Mouse (Mus musculus) gonadal fat pad, adult 2 months (tissue): ENCODE data around the gene Cops7b. TPM values are rescaled to one million over a fixed set of nuclear protein-coding genes. Genes with fewer than 3 reads are reported as not detected.
"Not testable (repeated sequence)": the region's sequence is repeated elsewhere in the genome, so short reads cannot be mapped to it uniquely, and the experiment has no call there.

Source experiments
- DNase-seq: peaks from one replicate; pipeline ENCODE4 v3.0.0-alpha.2; 2012; ENCODE audit warnings: low read depth
- polyA plus RNA-seq: library from polyadenylated mRNA; depleted of rRNA; stranded (reverse); fragments of >200 nt; gene quantifications from 2 replicates; pipeline ENCODE4 v1.2.3, GENCODE M21; 2012; rRNA removed

Cops7b gene
- polyA plus RNA-seq, result 28.3 and 31.2 TPM in 2 replicates

DNA sequence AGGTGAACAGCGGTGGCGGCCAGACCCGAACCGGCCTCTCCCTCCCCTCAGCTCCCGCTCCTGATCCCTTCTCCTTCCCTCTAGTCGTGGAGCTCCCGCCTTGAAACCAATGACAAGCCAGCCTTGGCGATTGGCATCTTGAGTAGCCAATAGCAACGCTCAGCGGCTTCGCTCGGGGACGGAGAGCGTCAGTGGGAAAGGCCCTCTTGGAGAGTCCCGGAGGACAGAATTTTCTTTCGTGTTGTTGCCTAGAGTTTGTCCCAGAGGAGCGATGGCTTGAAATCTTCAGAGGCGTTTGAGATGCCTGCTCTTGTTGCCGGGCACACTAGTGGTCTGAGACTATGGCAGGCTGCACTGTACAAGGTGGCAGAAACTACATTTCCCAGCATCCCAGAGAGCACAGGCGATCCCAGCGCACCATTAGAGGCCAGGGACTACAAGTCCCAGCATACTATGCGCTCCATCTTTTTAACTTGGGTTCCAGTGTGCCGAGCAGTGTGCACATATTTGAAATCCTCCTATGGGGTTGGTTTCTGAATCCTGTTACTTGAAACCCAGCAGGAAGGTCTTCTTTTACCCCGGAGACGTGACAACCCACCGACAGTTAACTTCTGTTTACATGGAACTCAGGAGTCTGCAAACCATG lies at the start of gene Cops7b, which contains the start of gene Pde6d:
Gene Cops7b (plus strand): TSS at position 454 of the 646 bp plus-strand sequence.
Gene Pde6d (minus strand): TSS at position 179 of the 646 bp plus-strand sequence.
- peak; percentile 89 for DNase-seq

DNA sequence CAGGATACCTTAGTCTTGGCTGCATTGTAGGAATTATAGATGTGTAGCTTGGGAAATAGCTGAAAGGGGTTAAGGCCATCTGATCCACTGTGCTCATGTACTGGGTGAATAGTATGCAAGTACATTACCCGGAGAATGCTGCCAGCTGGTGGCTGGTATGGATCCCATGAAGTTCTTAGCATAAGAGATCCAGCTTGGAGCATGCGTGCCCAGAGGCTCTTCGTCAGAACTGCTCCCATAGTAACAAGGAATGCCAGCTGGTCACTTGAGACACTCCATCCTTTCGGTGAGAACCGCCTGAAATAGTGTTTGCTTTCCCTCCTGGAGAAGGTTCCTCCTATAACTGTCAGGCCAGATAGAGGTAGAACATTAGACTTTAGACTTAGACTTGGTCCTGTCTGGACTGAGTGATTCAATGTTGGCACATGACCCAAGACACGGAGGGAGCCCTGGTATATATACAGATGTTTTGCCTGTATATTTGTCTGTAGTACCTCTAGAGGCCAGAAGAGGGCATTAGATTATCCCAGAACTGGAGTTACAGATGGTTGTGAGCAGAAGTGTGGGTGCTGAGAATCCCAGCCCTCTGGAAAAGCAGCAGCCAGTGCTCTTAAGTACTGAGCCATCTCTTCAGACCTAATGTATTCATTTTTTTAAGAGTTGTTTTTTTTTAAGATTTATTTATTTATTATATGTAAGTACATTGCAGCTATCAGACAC lies 49.1 kb upstream of the Cops7b start:
- DNase-seq, result no peak

DNA sequence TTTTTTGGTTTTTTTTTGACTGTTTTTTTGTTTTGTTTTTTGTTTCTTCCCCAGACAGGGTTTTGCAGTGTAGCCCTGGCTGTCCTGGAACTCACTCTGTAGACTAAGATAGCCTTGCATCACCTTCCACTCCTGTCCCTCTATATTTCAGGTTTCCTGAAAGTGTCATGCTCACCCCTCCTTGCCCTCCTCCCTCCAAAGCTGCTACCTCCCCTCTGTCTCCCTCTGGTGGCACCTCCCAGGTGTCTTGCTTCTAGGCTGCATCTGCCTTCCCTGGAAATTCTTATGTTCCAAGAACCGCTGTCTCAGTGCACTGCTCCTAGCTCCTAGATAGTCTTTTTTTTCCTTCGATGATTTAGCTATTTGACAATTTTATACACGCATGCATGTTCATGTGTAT lies 44.3 kb upstream of the Cops7b start:
- DNase-seq, result no peak

DNA sequence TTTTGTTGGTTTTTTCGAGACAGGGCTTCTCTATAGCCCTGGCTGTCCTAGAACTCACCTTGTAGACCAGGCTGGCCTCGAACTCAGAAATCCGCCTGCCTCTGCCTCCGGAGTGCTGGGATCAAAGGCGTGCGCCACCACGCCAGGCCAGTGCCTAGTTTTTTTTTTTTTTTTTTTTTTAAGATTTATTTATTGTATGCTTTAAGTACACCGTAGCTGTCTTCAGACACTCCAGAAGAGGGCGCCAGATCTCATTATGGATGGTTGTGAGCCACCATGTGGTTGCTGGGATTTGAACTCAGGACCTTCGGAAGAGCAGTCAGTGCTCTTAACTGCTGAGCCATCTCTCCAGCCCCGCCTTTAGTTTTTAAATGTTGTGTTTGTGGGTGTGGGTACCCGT lies 43.1 kb upstream of the Cops7b start:
- DNase-seq, result not testable (repeated sequence)

GRCm38 (mm10) chr1:86542584-86542983 lies 40.1 kb upstream of the Cops7b start:
- DNase-seq, result no peak

- no peak for DNase-seq
Measured at GRCm38 (mm10) chr1:86546797-86547196, 35.9 kb upstream of the Cops7b start.

DNA sequence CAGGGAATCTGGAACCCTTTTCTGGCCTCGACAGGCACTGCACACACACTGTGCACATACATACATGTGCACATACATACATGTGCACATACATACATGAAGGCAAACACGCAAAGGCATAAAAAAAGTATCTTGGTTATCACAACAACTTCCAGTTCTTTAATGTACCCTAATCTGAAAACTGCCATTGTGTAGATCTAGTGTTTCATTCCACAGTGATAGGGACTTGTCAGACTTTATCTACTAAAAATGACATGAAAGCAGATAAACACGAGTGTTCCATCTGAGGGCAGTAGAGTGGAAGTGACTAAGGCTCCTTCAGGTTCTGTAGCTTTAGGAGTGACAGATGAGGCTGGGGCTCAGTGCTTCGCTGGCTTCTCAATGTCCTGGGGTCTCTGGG lies 31.4 kb upstream of the Cops7b start:
- no peak for DNase-seq

DNA sequence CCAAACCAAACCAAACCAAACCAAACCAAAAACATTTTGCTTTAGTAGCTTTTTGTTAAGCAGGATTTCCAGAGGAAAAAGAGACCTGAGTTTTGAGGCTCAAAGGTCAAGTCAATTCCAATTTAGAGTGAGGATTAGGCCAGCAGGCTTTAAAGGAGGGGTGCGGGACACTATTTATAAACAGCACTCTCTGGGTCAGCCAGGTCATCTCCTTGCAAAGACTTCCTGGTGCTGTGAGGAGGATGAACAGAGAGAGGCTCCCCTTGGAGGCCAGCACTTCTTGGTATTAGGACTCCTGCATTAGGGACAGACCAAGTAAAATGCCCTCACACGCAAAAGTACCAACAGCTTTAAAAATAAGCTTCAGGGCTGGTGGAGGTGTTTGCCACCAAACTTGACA lies 30.8 kb upstream of the Cops7b start:
- DNase-seq, result no peak

DNA sequence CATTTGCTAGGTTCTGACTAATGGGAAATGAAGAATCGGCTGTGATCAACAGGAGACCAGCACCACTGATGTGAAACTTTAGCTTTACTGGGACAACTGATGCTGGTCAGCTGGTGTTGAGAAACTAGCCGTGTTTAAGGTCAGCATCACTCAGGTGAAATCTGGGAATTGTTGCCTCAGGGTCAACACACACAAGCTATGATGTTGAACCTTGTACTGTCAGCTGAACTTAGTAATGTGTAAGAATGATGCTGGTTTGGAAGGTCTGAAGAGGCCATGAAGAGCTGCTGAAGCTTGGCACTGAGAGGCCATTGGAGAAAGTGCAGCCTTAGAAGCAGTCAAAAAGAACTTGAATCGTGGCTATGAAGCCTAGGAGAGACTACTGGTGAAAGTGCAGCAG lies 27.0 kb upstream of the Cops7b start:
- DNase-seq, result no peak

- no peak for DNase-seq
Measured at GRCm38 (mm10) chr1:86557872-86558271, 24.8 kb upstream of the Cops7b start.

DNA sequence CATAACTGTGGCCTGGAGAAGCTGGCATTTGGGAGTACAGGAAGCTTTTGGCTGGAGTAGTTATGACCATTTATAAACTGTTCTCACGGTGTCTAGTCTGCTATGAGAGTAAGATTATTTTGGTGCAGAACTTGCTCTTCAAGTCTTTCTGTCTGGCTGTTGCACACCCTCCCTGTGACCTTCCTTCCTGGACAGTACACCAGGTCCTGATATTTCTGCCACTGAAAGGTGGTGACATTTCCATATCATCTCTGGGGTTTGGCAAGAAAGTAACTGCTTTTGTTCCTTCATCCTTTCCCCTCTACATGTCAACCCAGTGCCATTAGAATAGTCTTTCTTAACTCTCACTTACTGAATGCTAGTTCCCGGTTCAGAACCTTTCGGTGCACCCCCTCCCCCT lies 23.5 kb upstream of the Cops7b start:
- no peak for DNase-seq

DNA sequence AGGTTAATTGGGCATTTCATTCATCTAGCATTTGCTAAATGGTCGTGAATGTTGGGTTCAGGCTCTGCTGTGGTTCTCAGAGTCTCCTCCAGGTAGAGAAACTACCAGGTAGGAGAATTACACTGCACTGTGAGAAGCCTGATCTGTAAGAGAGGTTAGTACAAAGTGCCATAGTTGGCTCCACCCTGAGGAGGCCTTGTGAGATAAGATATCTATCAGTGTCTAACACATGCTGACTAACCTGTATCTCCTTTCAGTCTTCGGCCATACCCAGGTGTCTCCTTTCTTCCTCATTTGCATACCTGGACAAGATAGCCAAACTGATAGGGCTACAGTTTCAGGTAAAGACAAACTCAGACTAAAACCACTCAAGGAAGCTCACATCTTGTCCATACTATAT lies 20.0 kb upstream of the Cops7b start:
- no peak for DNase-seq

GRCm38 (mm10) chr1:86568409-86568808 lies 14.3 kb upstream of the Cops7b start:
- no peak for DNase-seq

DNA sequence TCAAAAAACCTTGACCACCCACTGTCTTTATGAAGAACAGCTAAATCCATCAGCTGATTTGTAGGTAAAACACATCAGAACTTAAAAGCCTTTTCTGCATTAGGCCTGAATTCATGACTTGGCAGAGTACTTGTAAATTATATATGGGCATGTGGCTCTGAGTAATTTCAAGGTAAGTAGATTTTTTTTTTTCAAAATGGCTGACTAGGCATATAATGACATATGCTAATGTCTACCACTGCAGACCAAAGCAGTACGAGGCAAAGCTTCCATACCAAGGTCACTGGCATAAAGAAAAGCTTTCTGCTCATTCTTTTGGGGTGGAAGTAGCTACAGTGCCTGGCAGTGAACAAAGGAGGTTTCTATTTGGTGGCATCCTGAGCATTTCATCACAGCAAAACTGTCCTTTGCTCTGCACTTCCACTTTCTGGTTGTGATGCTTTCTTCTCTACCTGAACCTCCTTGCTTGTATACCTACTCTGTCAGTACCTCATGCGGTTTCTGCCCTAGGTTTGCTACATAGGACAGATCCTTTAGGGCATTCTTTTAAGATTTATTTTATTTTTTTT lies 13.3 kb upstream of the Cops7b start:
- DNase-seq, result no peak

DNA sequence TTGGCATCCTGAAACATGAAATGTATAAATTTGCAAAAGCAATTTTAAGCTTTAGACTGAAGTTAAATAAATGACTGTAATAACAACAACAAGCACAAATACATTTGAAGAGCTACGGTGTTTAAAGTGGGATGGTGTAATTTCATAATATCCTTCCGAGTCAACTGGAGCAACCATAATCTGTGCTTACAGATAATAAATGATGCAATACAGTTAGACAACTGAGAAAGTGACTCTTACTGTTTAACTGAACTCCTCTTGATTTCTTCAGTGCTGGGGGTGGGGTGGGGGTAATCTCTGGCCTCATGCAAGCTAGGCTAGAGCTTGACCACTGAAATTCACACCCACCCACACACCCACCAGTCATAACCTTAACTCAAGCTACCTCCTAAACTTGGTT lies 11.3 kb upstream of the Cops7b start:
- no peak for DNase-seq

DNA sequence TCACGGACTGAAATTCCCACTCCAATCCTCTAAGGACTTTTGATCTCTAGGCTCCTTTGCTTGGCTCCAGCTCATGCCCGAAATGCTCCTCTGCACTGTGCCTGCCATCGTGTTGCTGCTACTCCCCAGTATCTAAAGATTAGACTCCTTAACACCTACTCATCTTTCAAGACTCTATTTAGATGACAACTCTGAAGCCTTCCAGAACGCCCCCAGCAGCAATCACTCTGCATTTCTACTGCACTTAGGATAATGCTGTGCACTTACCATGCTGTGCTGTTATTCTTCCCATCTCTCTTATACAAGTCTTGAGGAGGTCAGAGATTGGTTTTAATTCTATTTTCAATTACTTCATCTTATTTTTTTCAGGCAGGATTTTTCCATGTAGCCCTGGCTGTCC lies 10.8 kb upstream of the Cops7b start:
- DNase-seq, result no peak

DNA sequence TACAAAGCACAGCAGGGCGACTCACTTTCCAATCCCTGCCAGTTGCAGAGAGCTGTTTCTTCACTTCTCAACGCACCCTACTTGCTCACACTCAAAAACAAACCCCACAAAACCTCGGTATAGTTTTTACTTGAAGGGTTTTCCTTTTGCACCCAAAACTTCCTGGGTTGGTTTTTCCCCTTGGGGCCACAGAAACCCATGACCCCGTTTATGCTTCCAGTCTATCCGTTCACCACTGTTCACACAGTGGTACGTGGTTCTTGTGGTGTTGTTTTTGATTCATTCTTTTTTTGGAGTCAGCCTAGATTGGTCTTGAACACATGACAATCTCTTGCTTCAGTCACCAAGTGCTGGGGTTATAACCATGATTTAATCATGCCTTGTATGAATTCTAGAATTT lies 2.3 kb upstream of the Cops7b start:
- DNase-seq, result no peak

DNA sequence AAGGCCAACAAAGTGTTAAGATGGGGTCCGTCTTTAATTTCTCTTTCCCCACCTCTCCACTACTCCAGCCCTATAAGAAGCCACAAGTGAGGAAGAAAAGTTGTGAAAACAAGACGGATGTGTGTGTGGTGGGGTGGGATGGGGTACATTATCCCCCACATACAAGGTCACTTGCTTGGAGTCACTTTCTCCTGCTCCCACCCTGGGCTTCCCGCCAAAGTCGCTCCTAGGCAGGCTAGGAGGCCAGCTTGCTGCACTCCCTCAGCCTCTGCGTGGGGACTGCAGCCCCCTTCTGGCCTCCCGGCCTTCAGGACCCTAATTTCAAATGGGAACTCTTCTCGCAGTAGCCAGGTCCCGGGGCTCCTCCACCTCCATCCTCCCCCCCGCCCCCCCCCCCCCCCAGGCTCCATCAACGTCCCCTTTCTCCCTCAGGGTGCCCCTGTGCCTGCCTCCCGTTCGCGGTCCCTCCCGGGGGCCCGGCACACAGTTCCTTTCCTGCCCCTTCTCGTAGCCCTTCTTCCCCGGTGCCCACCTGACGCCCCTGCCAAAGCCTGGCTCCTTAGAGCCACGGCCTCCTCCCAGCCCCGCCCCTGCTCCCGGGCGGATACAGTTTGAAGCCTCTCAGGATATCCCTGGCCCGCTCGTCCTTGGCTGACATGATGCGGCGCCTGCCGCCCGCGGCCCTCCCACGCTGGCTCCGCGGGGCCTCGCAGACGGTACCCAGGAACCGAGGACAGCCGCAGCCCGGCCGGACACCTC lies 833 bp upstream of the Cops7b start:
- DNase-seq, result no peak

DNA sequence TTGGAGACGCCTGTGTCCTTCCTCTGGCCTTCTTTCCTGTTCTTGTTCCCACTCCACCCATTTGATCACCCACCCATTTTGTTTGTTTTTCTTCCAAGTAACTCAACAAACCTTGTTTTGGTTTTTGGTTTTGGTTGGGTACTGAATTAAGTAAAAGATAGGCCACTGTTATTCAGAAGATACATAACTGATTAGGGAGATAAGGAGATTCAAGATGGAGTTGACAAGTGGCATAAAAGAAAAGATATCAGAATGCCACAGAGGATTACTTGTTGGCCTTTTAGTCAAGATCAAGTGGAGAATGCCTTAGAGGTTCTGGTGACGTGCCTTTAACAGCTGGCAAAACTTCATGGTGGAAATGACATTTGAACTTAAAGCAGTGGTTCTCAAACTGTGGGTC lies 1.0 kb downstream of the Cops7b start:
- no peak for DNase-seq

DNA sequence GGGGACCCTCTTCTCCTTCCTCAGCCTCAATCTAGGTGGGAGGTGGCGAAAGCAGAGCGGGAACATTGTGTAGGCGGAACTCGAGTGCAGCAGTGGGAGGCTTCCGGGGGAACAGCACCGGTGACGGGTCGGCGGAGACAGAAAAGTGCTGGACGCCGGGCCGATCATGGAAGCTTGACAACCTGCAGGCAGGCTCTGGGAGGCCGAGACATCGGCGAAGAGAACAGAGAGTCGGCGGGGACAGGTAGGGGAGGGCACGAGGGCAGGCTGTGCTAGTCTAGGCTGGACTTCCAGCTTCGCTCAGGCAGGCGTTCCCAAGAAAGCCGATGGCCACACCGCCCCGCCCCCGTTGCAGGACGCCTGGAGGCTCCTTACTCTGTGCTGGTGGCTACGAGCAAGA lies 4.3 kb downstream of the Cops7b start:
- DNase-seq, result peak; percentile 17

GRCm38 (mm10) chr1:86594539-86594938 lies 11.8 kb downstream of the Cops7b start:
- DNase-seq, result no peak

- no peak for DNase-seq
Measured at GRCm38 (mm10) chr1:86595315-86595714, 12.6 kb downstream of the Cops7b start.
